Mouse (Mus musculus): ENCODE measurements around the gene Ly6g6e.
"Not testable (repeated sequence)": the region's sequence is repeated elsewhere in the genome, so short reads cannot be mapped to it uniquely, and the experiment has no call there.

Gene Ly6g6e

DNA sequence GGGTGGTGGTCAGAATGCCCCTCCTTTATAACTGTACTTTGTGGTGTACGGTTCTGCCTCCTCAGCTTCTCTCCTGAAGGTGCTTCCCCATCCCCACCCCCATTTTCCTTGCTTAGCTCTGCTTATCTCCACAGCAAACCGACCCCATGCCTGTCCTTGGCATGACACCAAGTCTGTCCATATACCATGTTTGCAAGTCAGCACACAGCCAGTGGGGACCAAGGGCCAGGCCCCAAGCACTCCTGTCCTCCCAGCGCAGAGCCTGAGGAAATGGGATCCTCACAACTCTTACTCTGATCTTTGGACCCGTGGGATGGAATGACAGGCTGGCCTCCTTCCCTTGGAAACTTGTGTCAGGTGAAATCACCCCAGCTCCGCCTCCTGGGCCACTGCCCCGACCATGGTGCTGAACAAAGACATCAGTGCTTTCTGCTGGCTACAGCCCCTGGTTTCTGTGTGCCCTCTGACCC is 26.6 kb downstream of the Ly6g6e start:
- DNase-seq (ENCODE audit: low spot score), result no peak

DNA sequence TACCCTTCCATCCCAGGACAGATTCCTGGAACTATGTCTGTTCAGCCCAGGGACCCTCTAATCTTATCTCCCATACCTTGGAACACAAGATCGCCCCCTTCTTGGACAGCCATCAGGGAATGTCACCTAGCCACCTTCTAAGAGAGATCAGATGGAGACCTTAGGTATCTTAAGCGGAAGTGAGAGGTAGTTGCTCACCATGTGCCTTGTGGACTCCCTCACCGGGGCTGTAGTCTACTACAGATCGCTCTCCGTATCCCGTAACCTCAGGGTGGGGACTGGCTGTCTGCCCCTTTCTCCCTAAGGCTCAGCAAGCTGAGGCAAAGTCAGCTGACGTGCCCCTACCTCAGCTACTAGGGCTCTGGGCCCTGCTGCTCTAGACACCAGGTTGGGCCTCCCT is 27.4 kb downstream of the Ly6g6e start:
- no peak for DNase-seq (ENCODE audit: low spot score)

DNA sequence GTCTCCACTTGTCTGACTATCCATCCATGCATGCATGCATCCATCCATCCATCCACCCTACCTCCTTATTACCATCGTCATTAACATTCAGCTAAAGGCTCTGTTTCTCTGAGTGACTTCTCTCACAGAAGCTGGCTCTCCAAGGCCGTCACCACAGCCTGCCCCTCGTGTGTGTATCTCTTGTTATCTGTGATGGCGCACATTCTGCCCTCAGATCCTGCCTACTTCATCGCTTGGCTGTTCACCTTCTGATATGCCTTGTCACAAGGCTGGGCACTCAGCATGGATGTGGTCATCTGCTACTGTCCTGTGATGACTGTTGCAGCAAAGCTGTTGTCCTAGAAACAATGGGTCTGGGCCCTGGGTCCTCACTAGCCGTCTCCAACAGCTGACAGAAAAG is 28.1 kb downstream of the Ly6g6e start:
- no peak for DNase-seq (ENCODE audit: low spot score)

DNA sequence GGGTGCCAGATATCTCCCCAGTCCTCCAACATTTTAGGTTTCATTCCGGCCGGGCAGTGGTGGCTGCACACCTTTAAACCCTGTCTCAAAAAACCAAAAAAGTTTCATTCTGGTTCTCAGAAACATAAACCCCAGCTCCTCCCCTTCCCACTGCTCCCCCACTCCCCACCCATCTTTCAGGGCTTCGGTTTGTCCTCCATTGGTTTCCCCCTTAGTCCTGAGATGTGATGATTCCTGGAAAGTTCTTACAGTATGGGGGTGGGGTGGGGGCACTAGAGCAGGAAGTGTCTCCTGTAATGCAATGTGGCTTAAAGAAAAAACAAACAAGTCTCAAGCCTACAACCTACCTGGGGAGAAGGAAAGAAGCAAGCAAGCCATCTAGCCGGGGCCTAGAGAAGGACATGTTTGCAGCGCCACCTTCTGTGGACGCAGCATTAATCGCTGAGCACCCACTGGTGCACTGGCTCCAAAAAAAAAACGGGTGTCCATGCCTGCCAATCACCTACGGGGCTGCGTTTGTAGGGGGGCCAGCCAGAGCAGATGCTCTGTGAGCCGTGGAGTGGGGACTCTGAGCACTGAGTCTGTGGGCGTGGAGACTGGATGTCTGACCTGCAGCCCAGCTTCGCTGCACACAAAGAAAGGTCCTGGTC is 29.2 kb downstream of the Ly6g6e start:
- peak; percentile 18 for DNase-seq (ENCODE audit: low spot score)

DNA sequence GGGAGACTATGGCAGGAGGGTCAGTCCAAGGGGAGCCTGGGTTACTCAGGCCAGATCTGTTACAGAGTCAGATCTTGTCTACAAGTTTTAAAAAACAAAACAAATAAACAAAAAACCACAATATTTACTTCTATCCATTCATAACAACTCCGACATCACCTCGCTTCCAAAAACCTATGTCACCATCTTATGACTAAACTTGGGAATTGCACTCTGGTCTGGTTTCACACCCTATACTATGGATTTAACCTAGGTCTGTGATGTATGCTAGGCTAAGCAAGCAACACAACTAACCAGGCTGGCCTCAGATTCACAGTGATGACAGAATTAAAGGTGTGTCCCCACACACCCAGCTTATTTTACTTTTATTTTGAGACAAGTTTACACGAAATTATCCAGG is 29.8 kb downstream of the Ly6g6e start:
- no peak for DNase-seq (ENCODE audit: low spot score)

DNA sequence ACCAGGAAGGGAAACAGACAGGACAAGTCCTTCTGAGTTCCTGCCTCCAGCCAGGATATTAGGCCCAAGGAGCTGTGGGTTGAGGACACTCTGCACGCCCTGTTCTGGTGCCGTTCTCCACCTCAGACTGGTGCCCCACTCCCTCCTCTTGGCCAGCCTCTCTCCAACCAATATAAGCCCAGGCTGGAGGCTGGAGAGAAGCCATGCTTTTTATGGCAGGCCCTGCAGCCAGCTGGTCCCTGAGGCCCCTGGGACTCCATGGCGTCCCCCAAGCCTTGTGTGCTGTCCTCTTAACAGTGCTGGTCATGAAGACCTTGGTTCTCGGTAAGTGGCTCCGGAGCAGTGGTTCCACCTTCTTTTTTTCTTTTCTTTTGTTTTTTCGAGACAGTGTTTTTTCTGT is 31.4 kb downstream of the Ly6g6e start, which contains the start of gene Ly6g5c:
TSS of gene Ly6g5c (plus strand) at position 183 of the 400 bp plus-strand sequence.
- no peak for DNase-seq (ENCODE audit: low spot score)

DNA sequence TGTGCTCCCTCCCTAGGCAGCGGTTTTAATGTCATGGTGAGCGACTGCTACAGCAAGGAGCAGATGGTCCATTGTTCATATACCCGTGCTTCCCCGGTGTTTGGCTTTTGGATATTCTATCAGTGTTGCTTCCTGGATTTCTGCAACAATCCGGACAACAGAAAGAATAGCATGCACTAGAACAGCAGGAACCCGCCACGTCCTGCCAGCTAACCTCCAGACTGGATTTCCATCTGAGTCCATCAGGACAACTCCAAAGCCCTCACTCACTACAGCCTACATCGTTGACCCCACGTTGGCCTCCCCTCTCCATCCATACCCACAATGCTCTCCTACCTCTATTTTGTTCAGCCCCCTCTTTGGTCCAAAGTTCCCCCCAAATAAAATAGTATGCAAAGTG is 35.1 kb downstream of the Ly6g6e start:
- no peak for DNase-seq (ENCODE audit: low spot score)

DNA sequence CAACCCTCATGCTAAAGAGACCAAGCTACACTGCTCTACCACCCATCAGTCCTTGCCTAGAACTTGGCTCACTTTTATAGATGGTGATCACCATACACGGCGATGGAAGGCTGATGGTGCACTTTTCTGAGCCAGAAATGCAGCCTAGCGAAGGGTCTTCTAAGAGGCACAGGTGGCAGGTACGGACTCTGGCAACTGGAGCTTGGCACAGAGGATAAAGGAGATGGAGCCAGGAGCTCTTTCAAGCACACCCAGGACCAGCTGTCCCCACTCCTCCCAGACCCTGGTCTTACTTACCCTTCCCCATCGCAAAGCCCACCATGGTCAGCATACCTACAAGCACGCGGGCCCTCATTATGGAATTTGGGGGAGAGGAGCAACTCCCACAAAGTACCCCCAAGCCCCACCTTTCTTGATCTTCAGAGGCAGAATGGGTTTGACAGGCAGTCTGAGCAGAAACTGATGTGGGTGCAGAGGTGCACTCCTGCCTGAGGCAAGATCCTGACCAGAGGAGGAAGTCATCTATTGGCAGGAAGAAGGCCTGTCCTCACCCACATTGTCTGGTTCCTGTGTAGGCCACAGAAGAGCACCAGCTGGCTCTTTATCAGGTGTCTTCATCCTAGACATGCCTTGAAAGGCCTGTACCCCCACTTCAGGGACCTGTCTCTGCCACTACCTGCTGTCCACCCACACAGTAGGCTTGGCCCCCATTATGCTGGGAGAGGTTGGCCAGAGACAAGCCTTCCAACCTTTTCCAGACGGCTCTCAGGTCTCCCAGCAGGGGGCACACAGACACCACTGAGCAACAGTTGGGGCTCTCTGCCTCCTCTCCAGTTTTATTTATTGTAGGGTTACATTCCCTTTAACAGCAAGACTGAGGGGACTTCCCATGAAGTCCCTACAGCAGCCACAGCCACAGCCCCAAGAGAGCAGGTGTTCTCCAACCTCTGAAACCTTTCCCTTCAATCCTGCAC is 38.6 kb downstream of the Ly6g6e start, which contains the start of gene Ly6g5b:
TSS of gene Ly6g5b (minus strand) at position 383 of the 974 bp plus-strand sequence.
- DNase-seq (ENCODE audit: low spot score), result peak; percentile 66

DNA sequence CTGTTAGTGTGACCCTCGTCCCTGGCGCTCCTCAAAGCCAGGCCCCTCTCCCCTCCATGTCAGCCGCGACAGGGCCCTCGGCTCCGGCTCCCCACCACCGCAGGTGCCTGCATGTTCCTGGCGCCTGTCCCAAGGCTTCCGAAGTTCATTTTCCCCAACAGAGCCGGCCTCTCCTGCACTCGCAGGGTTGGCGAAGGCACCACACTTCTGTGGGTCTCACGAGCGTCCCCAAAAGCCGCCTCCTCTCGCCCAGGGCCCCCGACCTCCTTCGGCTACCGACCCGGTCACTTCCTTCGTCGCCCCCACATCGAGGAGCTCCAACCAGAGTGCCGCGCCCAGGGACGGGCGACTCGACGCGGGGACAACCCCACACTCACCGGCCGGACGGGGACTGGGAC is 44.0 kb downstream of the Ly6g6e start:
- DNase-seq (ENCODE audit: low spot score), result no peak

DNA sequence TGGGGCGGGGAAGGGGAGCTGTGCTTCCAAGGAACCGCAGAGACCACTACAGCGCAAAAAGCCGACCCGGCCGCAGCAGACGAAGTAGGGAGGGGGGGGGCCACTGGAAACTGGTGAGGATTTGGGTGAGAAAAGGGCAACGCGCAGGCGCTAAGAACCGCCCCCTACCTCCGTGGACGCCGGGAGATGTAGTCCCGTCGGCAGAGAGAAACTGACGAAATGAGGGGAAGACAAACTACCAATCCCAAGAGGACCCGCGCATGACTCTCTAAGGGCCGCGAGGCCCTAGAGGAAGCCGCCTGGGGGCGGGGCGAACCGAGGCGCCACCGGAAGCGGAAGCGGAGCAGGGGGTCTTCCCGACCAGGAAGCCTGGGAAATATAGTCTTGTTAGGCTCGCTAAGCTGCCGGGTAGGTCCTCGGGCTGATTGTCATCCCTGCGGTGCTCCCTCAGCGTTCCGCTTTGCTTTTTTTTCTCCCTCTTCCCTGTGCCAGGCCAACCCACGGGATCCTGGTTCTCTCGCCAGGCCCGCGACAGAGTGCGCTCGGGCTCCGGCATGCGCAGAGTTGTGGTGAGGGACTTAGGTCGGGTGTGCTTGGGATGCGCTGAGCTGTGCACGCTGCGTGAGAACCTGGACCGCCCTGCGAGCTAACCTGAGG is 44.6 kb downstream of the Ly6g6e start, which contains the start of gene Gpank1:
TSS of gene Gpank1 (plus strand) at position 313 of the 657 bp plus-strand sequence.
- DNase-seq (ENCODE audit: low spot score), result peak; percentile 99

DNA sequence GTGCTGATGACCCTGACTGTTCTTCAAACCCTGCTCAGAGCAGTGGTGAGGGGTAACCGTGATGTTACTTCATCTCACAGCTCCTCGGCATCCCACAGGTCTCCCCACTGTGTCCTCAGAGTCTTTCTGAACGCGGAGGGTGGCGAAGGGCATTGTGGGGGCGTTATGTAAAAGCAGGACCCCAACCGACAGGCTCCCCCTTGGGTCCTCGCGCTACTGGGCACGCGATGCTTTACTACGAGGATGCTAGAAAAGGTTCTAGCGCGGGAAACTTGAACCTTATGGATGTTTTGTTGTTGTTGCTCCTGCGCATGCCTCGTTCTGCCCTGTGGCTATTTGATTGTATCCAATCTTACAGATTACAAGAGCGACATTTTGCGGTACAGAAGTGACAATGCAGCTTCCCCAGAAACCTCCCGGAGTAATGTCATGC is 45.2 kb downstream of the Ly6g6e start, which contains the start of gene Csnk2b:
TSS of gene Csnk2b (minus strand) at position 183 of the 433 bp plus-strand sequence.
- peak; percentile 65 for DNase-seq (ENCODE audit: low spot score)

DNA sequence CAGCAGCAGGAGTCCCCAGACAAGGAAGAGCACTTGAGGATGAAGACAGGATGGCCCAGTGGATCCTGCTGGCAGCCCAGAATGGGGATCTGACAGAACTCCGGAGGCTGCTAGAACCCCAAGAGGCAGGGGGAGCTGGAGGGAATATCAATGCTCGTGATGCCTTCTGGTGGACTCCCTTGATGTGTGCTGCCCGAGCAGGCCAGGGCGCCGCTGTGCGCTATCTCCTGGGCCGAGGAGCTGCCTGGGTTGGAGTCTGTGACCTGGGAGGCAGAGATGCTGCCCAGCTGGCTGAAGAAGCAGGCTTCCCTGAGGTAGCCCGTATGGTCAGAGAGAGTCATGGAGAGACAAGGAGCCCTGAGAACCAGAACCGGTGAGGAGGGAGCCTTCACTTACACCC is 46.6 kb downstream of the Ly6g6e start:
- DNase-seq (ENCODE audit: low spot score), result not testable (repeated sequence)

DNA sequence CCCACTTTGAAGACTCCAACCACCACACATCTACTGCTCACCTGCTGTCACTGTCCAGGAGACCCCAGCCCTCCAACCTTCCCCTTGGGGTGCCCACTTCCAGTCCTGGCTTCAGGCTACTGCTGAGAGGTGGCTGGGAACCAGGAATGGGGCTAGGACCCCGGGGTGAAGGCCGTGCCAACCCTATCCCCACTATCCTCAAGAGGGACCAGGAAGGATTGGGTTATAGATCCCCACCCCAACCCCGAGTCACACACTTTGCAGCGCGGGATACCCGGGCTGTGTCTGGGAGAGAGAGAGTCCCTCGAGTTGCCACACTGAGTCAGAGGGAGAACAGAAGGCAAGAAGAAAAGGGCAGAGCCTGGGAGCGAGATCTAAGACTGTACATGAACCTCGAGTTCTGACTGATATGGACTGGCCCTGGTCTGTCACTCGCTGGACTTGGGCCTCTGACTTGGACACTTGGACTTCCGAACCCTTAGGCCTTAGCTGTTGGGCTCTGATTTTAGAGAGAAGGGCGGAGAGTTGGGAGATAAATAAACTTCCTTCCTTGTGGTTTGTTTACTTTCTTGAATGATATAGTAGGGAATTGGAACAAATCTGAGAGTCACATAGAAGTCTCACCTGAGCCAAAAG is 47.7 kb downstream of the Ly6g6e start:
- DNase-seq (ENCODE audit: low spot score), result not testable (repeated sequence)

DNA sequence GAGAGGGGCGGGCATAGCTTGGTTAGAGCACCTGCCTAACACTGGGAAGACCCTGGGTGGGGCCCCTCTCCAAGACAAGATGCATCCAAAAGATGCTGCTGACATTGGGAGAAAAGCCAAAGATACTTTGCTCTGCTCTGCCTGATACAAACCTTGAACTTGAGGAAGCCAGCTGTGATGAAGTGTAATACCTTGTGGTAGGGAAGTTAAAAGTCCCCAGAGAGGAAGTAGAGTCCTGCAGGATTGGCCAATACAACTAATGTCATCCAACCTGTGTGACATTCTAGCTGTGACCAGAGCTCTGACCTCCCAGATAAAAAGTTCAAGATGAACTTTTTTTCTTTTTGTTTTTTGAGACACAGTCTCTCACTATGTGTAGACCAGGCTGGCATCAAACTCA is 48.4 kb downstream of the Ly6g6e start:
- no peak for DNase-seq (ENCODE audit: low spot score)

DNA sequence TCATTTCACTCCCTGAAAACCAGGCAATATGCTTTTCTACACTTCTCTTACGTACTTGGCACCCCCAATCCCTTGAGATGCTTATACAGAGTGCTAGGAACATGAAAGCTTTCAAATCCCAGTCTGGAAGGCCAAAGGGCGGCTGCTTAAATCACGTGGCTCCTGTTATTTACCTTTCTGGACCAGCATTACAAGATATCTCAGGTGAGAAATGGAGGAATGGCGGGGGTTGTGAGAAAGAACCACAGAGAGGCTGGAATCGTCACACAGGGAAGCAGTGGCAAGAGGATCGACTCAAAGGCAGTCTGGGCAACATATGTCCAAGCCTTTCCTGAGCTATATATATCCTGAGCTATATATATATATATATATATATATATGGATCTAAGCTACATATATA is 48.9 kb downstream of the Ly6g6e start:
- DNase-seq (ENCODE audit: low spot score), result no peak

DNA sequence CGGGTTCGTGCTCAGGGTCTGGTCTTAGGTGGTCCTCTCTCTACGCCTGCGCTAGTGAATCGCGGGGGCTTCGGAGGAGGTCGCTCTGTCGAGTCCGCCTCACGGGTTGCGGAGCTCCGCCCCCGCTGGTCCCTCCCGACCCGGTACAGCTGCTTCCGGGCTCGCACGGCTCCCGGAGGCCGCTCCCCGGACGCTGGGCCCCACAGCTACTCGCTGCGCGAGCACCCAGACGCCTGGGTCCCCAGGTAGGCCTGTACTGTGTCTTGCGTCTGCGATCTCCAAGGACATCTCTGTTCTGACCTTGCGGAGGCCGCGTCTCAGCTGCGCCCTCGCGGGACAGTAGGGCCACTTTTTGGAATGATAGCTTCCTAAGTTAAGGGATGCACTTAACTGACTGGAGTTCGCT is 49.5 kb downstream of the Ly6g6e start, which contains the start of gene D17H6S53E:
TSS of gene D17H6S53E (plus strand) at position 168 of the 406 bp plus-strand sequence.
- peak; percentile 78 for DNase-seq (ENCODE audit: low spot score)

DNA sequence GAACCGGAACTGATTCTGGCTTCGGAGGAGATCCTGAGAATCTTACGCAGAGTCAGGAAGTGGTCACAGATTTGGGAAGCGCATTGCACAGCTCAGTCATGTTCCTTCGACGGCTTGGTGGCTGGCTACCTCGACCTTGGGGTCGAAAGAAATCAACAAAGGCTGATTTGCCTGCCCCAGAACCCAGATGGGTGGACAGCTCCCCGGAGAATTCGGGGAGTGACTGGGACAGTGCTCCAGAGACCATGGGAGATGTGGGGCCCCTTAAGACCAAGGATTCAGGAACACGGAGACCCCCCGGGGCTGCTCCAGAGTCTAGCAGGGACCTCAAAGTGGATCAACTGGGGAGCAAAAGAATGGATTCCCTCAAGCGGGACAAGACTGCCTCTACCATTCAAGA is 50.3 kb downstream of the Ly6g6e start:
- DNase-seq (ENCODE audit: low spot score), result no peak
